Mouse (Mus musculus) spleen, adult 2 months (tissue): ENCODE results near the gene Ndufa6. TPM values are rescaled to one million over a fixed set of nuclear protein-coding genes. Genes with fewer than 3 reads are reported as not detected.

ENCODE experiments used
- DNase-seq, 2 experiments: peaks; one replicate each; pipeline versions ENCODE4 v3.0.0 to v3.0.0-alpha.2; 2012 to 2021; ENCODE audit warnings: low spot score in 2 of 2, low read depth in 1 of 2
- H3K27ac ChIP-seq: fragments of 200-500 bp; 2 replicates; pipeline ENCODE4 v1.5.1; 2012; ENCODE audit warnings: low read length, inconsistent platforms; ENCODE audit not compliant: insufficient read depth
- H3K27me3 ChIP-seq: fragments of 200-500 bp; 2 replicates; pipeline ENCODE4 v1.6.1; 2012; ENCODE audit warnings: mild to moderate bottlenecking, moderate library complexity, low read length, inconsistent platforms; ENCODE audit not compliant: control insufficient read depth, insufficient read depth
- H3K36me3 ChIP-seq: fragments of 200-500 bp; 2 replicates; pipeline ENCODE4 v1.6.1; 2012; ENCODE audit warnings: mild to moderate bottlenecking, low read length, inconsistent platforms; ENCODE audit not compliant: control insufficient read depth, insufficient read depth
- H3K4me1 ChIP-seq: fragments of 200-500 bp; 2 replicates; pipeline ENCODE4 v1.6.1; 2011; ENCODE audit warnings: inconsistent platforms; ENCODE audit not compliant: control insufficient read depth, insufficient read depth, insufficient read length
- H3K4me3 ChIP-seq: fragments of 200-500 bp; 2 replicates; pipeline ENCODE4 v1.5.1; 2011; ENCODE audit warnings: mild to moderate bottlenecking, inconsistent platforms; ENCODE audit not compliant: insufficient read depth, insufficient read length; ENCODE audit errors: extremely low read depth
- CTCF ChIP-seq: fragments of 200-500 bp; IDR thresholded peaks from 2 replicates; pipeline ENCODE4 v1.5.1; 2011; ENCODE audit warnings: mild to moderate bottlenecking, inconsistent platforms; ENCODE audit not compliant: insufficient read depth, insufficient read length, insufficient replicate concordance; ENCODE audit errors: extremely low read depth
- POLR2A ChIP-seq: fragments of 200-500 bp; IDR thresholded peaks from 2 replicates; pipeline ENCODE4 v1.6.1; 2011; ENCODE audit warnings: low read depth, low read length, inconsistent platforms
- WGBS: fragments of 180-500 bp; shearing (Covaris S2); methylation state at CpG from one replicate; pipeline ENCODE4 v1.1.7; 2018; 5-methylcytosine and 5-hydroxymethylcytosine counted together
- polyA plus RNA-seq: library from polyadenylated mRNA; depleted of rRNA; stranded (reverse); fragments of >200 nt; gene quantifications from 2 replicates; pipeline ENCODE4 v1.2.3, GENCODE M21; 2012

Gene Ndufa6
- polyA plus RNA-seq, 1 experiment: 95.8 TPM

DNA sequence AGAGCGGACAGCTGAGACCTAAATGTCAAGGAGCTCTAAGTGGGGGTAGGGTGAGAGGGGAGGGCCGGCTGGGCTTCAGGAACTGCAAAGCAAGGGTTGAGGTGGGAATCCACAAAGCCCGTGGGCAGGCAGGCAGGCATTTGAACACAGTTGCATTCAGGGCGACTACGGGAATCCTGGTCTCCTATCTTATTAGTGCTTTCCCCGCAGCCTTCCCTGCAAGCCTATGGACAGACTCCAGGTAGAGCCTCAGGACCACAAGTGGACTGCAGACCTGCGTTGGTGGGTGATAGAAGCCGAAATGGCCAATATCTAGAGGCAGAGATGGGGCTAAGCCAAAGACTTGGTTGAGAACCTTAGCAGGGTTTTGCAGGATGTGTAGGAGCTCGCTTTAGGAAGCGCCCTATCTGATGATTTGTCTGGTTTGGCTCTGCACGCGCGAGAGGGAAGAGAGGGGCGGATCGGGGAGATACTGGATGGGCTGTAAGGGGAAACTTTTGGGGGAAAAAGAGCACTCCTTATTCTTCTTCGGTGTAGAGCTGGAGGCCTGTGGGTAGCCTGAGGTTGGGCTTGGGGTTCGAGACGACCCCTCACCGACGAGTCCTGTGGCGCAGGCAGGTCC is 13.6 kb downstream of the Ndufa6 start:
- peaks cover 8% of the 10 kb centered on the region for H3K4me1 ChIP-seq
- WGBS: 53% methylated on average over 21 of the region's 21 CpGs
- H3K36me3 ChIP-seq: peaks cover 4% of the 10 kb centered on the region
- peak overlapping the region; percentile 49; the same call in 1 of the 2 replicates for H3K4me3 ChIP-seq
- H3K27ac ChIP-seq: peak overlapping the region; percentile 72
- H3K27me3 ChIP-seq: no peaks in the 10 kb centered on the region
- TF ChIP-seq POLR2A (no peak), CTCF (no peak)
- DNase-seq: no peak

DNA sequence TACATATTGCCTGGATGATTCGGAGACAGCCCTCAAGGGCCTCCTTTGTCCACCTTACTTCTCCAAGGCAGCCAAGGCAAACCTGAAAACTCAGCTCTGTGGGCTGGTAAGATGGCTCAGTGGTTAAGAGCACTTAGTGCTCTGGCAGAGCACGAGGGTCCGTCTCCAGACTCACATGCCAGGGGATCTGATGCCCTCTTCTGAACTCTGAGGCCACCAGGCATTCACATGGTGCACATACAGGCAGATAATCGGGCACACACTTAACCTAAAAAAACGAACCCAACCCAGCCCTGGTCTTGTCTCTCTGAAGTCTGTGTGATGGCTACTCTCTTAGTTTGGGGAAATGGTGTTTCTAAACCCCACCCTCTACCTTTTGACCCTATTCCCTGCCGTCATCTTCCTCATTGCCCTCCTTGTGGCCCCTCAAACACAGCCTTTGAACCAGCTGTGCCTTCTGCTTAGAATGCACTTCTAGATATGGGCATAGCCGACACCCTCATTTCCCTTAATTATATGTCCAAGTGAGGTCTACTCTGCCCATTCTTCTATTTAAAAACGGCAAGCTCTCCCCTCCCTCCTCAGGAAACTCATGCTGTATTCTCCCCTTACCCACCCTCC is 14.4 kb downstream of the Ndufa6 start:
- WGBS: 69% methylated on average over 8 of the region's 8 CpGs
- no peak for DNase-seq
- no peaks in the 10 kb centered on the region for H3K27me3 ChIP-seq
- H3K27ac ChIP-seq: no peak overlapping the region
- no peak overlapping the region for H3K4me3 ChIP-seq
- H3K4me1 ChIP-seq: peaks cover 8% of the 10 kb centered on the region
- TF ChIP-seq CTCF: no peak
- TF ChIP-seq POLR2A: no peak
- H3K36me3 ChIP-seq: peaks cover 10% of the 10 kb centered on the region

- Histone ChIP-seq H3K27ac (no peak overlapping the region), H3K4me1 (peaks cover 8% of the 10 kb centered on the region)
- WGBS: 55% methylated on average over 10 of the region's 10 CpGs
These were observed 15.0 kb downstream of the Ndufa6 start for GRCm38 (mm10) chr15:82339150-82339549.

GRCm38 (mm10) chr15:82338593-82339112 is 15.5 kb downstream of the Ndufa6 start, which contains the start of the genes Naga, Pheta2 and Smdt1:
TSS of gene Naga (minus strand) at chr15:82338925.
TSS of gene Pheta2 (plus strand) at chr15:82338942.
TSS of gene Smdt1 (plus strand) at chr15:82338959.
- H3K36me3 ChIP-seq: peaks cover 13% of the 10 kb centered on the region
- WGBS: under 1% methylated on average over 41 of the region's 41 CpGs
- H3K27me3 ChIP-seq: no peaks in the 10 kb centered on the region
- H3K4me1 ChIP-seq: peaks cover 8% of the 10 kb centered on the region
- DNase-seq: peak; percentile 83 to 89
- H3K27ac ChIP-seq: peak within 1 kb of the TSS; percentile 27; the same call in 1 of the 2 replicates
- TF ChIP-seq CTCF: no peak
- TF ChIP-seq POLR2A: no peak
- peak within 1 kb of the TSS; percentile 73 for H3K4me3 ChIP-seq

More at GRCm38 (mm10) chr15:82339150-82339549, 15.0 kb downstream of the Ndufa6 start:
- no peak for TF ChIP-seq CTCF
- no peak for TF ChIP-seq POLR2A
- Histone ChIP-seq H3K4me3 (peak overlapping the region; percentile 73; the same call in 1 of the 2 replicates), H3K36me3 (peaks cover 13% of the 10 kb centered on the region), H3K27me3 (no peaks in the 10 kb centered on the region)
- DNase-seq: no peak

GRCm38 (mm10) chr15:82337875-82338274 is 16.2 kb downstream of the Ndufa6 start:
- Histone ChIP-seq H3K27me3 (no peaks in the 10 kb centered on the region), H3K4me1 (peaks cover 8% of the 10 kb centered on the region), H3K36me3 (peaks cover 13% of the 10 kb centered on the region), H3K27ac (peak overlapping the region; percentile 15; the same call in 1 of the 2 replicates), H3K4me3 (peak overlapping the region; percentile 73)
- TF ChIP-seq POLR2A (no peak), CTCF (no peak)
- no peak for DNase-seq
- WGBS: under 1% methylated on average over 4 of the region's 4 CpGs

- Histone ChIP-seq H3K4me1 (peaks cover 8% of the 10 kb centered on the region), H3K27ac (no peak overlapping the region), H3K36me3 (peaks cover 13% of the 10 kb centered on the region), H3K4me3 (no peak overlapping the region), H3K27me3 (no peaks in the 10 kb centered on the region)
- WGBS: 95% methylated on average over 12 of the region's 12 CpGs
- TF ChIP-seq POLR2A (no peak), CTCF (no peak)
- no peak for DNase-seq
These were observed 17.5 kb downstream of the Ndufa6 start for GRCm38 (mm10) chr15:82336629-82337028.
